Mouse (Mus musculus) bone marrow macrophage, adult 2 months (primary cell): ENCODE measurements around the gene Gga3. TPM values are rescaled to one million over a fixed set of nuclear protein-coding genes. Genes with fewer than 3 reads are reported as not detected.
"Not testable (repeated sequence)": the region's sequence is repeated elsewhere in the genome, so short reads cannot be mapped to it uniquely, and the experiment has no call there.

ENCODE experiments used
- H3K27ac ChIP-seq: 2 replicates; pipeline ENCODE4 v1.5.1; 2012; ENCODE audit warnings: low read depth, low read length; ENCODE audit not compliant: insufficient read depth
- H3K4me1 ChIP-seq: 2 replicates; pipeline ENCODE4 v1.6.1; 2012; ENCODE audit warnings: low read length; ENCODE audit not compliant: control insufficient read depth, insufficient read depth
- H3K4me3 ChIP-seq: 2 replicates; pipeline ENCODE4 v1.5.1; 2012; ENCODE audit warnings: mild to moderate bottlenecking, low read length, moderate library complexity; ENCODE audit not compliant: insufficient read depth
- CTCF ChIP-seq: IDR thresholded peaks from 2 replicates; pipeline ENCODE4 v1.5.1; 2012; ENCODE audit warnings: low read depth, mild to moderate bottlenecking, low read length, moderate library complexity
- POLR2A ChIP-seq: IDR thresholded peaks from 2 replicates; pipeline ENCODE4 v1.6.1; 2012; ENCODE audit warnings: mild to moderate bottlenecking, low read depth, low read length, borderline replicate concordance
- polyA plus RNA-seq: library from polyadenylated mRNA; stranded (reverse); fragments of >200 nt; gene quantifications from 2 replicates; pipeline ENCODE4 v1.2.4, GENCODE M21; 2012; ENCODE audit not compliant: missing spikeins, insufficient read depth, insufficient read length

The Gga3 gene
- polyA plus RNA-seq = 60.1 and 81.9 TPM in 2 replicates

- peak within 1 kb of the TSS; percentile 96 for H3K27ac ChIP-seq
- peaks cover 38% of the 10 kb centered on the region for H3K4me1 ChIP-seq
- H3K4me3 ChIP-seq = peak within 1 kb of the TSS; percentile 94
- no peak for TF ChIP-seq CTCF
- TF ChIP-seq POLR2A = peak; percentile 33
These were observed at the start of gene Gga3, which contains the start of gene Mrps7 for GRCm38 (mm10) chr11:115603476-115604303. Gene Gga3, minus strand, starts transcription at chr11:115604051. Gene Mrps7, plus strand, starts transcription at chr11:115603925.

- TF ChIP-seq POLR2A (no peak), CTCF (no peak)
- H3K4me1 ChIP-seq = peaks cover 46% of the 10 kb centered on the region
These were observed 49.3 kb upstream of the Gga3 start for GRCm38 (mm10) chr11:115653194-115653593.

GRCm38 (mm10) chr11:115651680-115652079, 47.8 kb upstream of the Gga3 start:
- Histone ChIP-seq H3K4me1 (peaks cover 41% of the 10 kb centered on the region), H3K27ac (no peak overlapping the region), H3K4me3 (no peak overlapping the region)
- TF ChIP-seq POLR2A (no peak), CTCF (no peak)

More at GRCm38 (mm10) chr11:115653194-115653593, 49.3 kb upstream of the Gga3 start:
- Histone ChIP-seq H3K27ac (peak overlapping the region; percentile 99), H3K4me3 (no peak overlapping the region)

- H3K4me1 ChIP-seq = peaks cover 26% of the 10 kb centered on the region
- TF ChIP-seq CTCF (no peak), POLR2A (no peak)
- H3K27ac ChIP-seq = no peak overlapping the region
- H3K4me3 ChIP-seq = no peak overlapping the region
These were observed 45.9 kb upstream of the Gga3 start for GRCm38 (mm10) chr11:115649706-115650105.

- H3K4me1 ChIP-seq = peaks cover 8% of the 10 kb centered on the region
- TF ChIP-seq POLR2A (no peak), CTCF (0 out of 2 replicates have a peak, but pooled peaks have one; percentile 16)
- no peak overlapping the region for H3K4me3 ChIP-seq
- H3K27ac ChIP-seq = no peak overlapping the region
These were observed 43.6 kb upstream of the Gga3 start for GRCm38 (mm10) chr11:115647459-115647858.

- Histone ChIP-seq H3K4me3 (no peak overlapping the region), H3K4me1 (peaks cover 8% of the 10 kb centered on the region), H3K27ac (no peak overlapping the region)
- TF ChIP-seq CTCF (no peak), POLR2A (no peak)
These were observed 42.6 kb upstream of the Gga3 start for GRCm38 (mm10) chr11:115646439-115646838.

GRCm38 (mm10) chr11:115645498-115645897, 41.6 kb upstream of the Gga3 start:
- peaks cover 13% of the 10 kb centered on the region for H3K4me1 ChIP-seq
- H3K27ac ChIP-seq, H3K4me3 ChIP-seq: not testable (repeated sequence)

GRCm38 (mm10) chr11:115644308-115644707, 40.5 kb upstream of the Gga3 start:
- no peak for TF ChIP-seq CTCF
- Histone ChIP-seq H3K4me3 (no peak overlapping the region), H3K4me1 (peaks cover 25% of the 10 kb centered on the region), H3K27ac (no peak overlapping the region)

- Histone ChIP-seq H3K27ac (no peak overlapping the region), H3K4me3 (no peak overlapping the region), H3K4me1 (peaks cover 32% of the 10 kb centered on the region)
- TF ChIP-seq CTCF = no peak
- TF ChIP-seq POLR2A = no peak
These were observed 39.4 kb upstream of the Gga3 start for GRCm38 (mm10) chr11:115643265-115643664.

- no peak overlapping the region for H3K27ac ChIP-seq
- H3K4me1 ChIP-seq = peaks cover 32% of the 10 kb centered on the region
- no peak overlapping the region for H3K4me3 ChIP-seq
- TF ChIP-seq POLR2A (no peak), CTCF (no peak)
These were observed 38.9 kb upstream of the Gga3 start for GRCm38 (mm10) chr11:115642705-115643104.

GRCm38 (mm10) chr11:115641664-115642036, 37.8 kb upstream of the Gga3 start:
- no peak for TF ChIP-seq CTCF
- no peak for TF ChIP-seq POLR2A
- peaks cover 32% of the 10 kb centered on the region for H3K4me1 ChIP-seq
- H3K4me3 ChIP-seq = no peak overlapping the region
- H3K27ac ChIP-seq = 0 out of 2 replicates have a peak overlapping the region, but pooled peaks have one; percentile 5
